Mouse (Mus musculus) thymus, adult 2 months (tissue): Measurements from ENCODE around the gene Tmem211.

Experiments used
- CTCF ChIP-seq: fragments of 200-500 bp; IDR thresholded peaks from 2 replicates; pipeline ENCODE4 v1.5.1; 2012; ENCODE audit warnings: mild to moderate bottlenecking, control low read depth, low read length, moderate library complexity, borderline replicate concordance; ENCODE audit not compliant: control insufficient read depth, poor library complexity, insufficient read depth; ENCODE audit errors: extremely low read depth
- POLR2A ChIP-seq: fragments of 200-500 bp; IDR thresholded peaks from 2 replicates; pipeline ENCODE4 v1.6.1; 2012; ENCODE audit warnings: mild to moderate bottlenecking, low read length, control low read depth, moderate library complexity; ENCODE audit not compliant: control insufficient read depth, poor library complexity, insufficient read depth; ENCODE audit errors: extremely low read depth

DNA sequence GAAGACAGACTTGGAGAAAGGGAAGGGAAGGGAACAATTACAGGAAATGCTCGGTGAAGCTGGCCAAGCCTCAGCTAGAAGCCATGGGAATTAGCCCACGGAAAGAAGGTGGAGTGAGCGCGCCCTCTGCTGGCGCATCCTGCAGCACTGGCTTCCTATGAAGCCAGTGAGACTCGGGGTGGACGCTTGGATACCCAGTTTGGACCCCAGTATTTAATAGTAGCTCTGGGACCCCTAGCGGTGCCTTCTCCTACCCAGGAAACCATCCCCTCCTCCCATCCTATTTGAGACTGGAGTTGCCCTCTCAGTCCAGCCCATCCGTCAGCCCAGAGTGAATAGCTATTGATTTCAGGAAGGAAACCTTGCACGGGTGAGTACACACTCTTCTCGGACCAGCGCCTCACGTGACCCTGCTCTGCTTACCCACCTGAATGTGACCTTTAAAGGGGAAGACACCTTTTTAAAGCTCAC lies at the start of gene Tmem211:
- TF ChIP-seq POLR2A = no peak
- TF ChIP-seq CTCF = peak; percentile 87; the same call in 1 of the 2 replicates
